23 mouse cellular contexts compared by ENCODE assay signal in genomic region chr7:111373380-111374173, GRCm38 (mm10).
A peak's percentile ranks its signal among the peaks of the same experiment; 100 is the strongest.
DNase-seq lines count a peak whose midpoint lies in the region; ATAC-seq and TF ChIP-seq lines count a peak whose summit lies in the region.
"Had no signal": no experiment of that assay in that cellular context is flagged by ENCODE, and none has a peak within 500 bp of the region (broad histone marks: within the 10 kb centered on the region; RNA-seq: fewer than 3 reads in every experiment).

No protein-coding gene starts in this region.

- TF ChIP-seq POLR2A in liver, adult 2 months (IDR thresholded peaks at IDR 0.05; ENCODE audit: extremely low read depth, insufficient read depth, low read length), result no peak

- ATAC-seq in kidney, embryonic 14.5 days (ENCODE audit: low FRiP score, low TSS enrichment), result peak; percentile 89
- ATAC-seq in Patski, result no peak
- ATAC-seq in neural tube, embryonic 13.5 days (ENCODE audit: low read depth), result peak; percentile 47; the same call in 1 of the 2 replicates
- ATAC-seq in erythroid progenitor cell, adult 5-6 weeks (replicated peaks; ENCODE audit: low FRiP score, poor library complexity, severe bottlenecking), result no peak
- ATAC-seq: activated CD4-positive, CD25-positive, alpha-beta regulatory T cell, adult 4 months; CD4-positive, CD25-positive, alpha-beta regulatory T cell, adult 4 months; forebrain, embryonic 14.5 days; hindbrain, postnatal 0 days had no signal

- no peaks in the 10 kb centered on the region for H3K27me3 ChIP-seq in kidney, embryonic 14.5 days (ENCODE audit: control insufficient read depth, insufficient read depth, low read length)
- no peaks in the 10 kb centered on the region for H3K27me3 ChIP-seq in liver, adult 2 months (ENCODE audit: control insufficient read depth, insufficient read depth, low read length)
- no peaks in the 10 kb centered on the region for H3K27me3 ChIP-seq in Patski
- no peaks in the 10 kb centered on the region for H3K27me3 ChIP-seq in neural tube, embryonic 13.5 days
- H3K27me3 ChIP-seq: hindbrain, embryonic 12.5 days had no signal

- H3K9ac ChIP-seq in kidney, embryonic 14.5 days (ENCODE audit: low read depth, low read length), result no peak overlapping the region
- H3K9ac ChIP-seq in liver, adult 2 months (ENCODE audit: low read depth, low read length), result no peak overlapping the region
- no peak overlapping the region for H3K9ac ChIP-seq in neural tube, embryonic 13.5 days
- H3K9ac ChIP-seq: embryonic facial prominence, embryonic 13.5 days; hindbrain, embryonic 12.5 days had no signal

- no peak for DNase-seq in kidney, postnatal 36 days
- DNase-seq in liver, adult 2 months (ENCODE audit: extremely low read depth, low read depth, low spot score), result peak; percentile 21
- no peak for DNase-seq in liver
- peak; percentile 31 for DNase-seq in Patski (ENCODE audit: low read depth, low spot score)
- DNase-seq in left cerebral cortex, adult 8-10 months (ENCODE audit: low spot score in 2 of 2), result no peak
- DNase-seq: adrenal gland, postnatal 25 days; cerebellum, adult 18-20 months; cerebellum, adult 9-11 months; cerebellum, postnatal 36 days; gastrocnemius, adult 2 months; gastrocnemius, postnatal 25 days; heart, postnatal 10 days; heart, postnatal 4 days had no signal

- no peaks in the 10 kb centered on the region for H3K4me1 ChIP-seq in kidney, embryonic 14.5 days (ENCODE audit: control insufficient read depth, insufficient read depth, low read length)
- no peaks in the 10 kb centered on the region for H3K4me1 ChIP-seq in liver, adult 2 months (ENCODE audit: control insufficient read depth, insufficient read depth, low read length)
- peaks cover 23% of the 10 kb centered on the region for H3K4me1 ChIP-seq in neural tube, embryonic 13.5 days (replicated peaks)

- no peaks in the 10 kb centered on the region for H3K9me3 ChIP-seq in kidney, embryonic 14.5 days (ENCODE audit: control insufficient read depth, low read length)
- H3K9me3 ChIP-seq in neural tube, embryonic 13.5 days, result no peaks in the 10 kb centered on the region
- H3K9me3 ChIP-seq: embryonic facial prominence, embryonic 13.5 days; heart, embryonic 10.5 days; hindbrain, embryonic 12.5 days had no signal

- no peak overlapping the region for H3K4me3 ChIP-seq in kidney, embryonic 14.5 days (ENCODE audit: low read length)
- H3K4me3 ChIP-seq in liver, adult 2 months (ENCODE audit: insufficient read depth, low read depth, low read length), result no peak overlapping the region
- H3K4me3 ChIP-seq in neural tube, embryonic 13.5 days, result no peak overlapping the region
- H3K4me3 ChIP-seq: embryonic facial prominence, embryonic 13.5 days; gastrocnemius, adult 2 months; heart, embryonic 10.5 days; hindbrain, embryonic 12.5 days had no signal

- H3K4me2 ChIP-seq in kidney, embryonic 14.5 days (replicated peaks; ENCODE audit: low read depth, low read length), result no peak overlapping the region
- no peak overlapping the region for H3K4me2 ChIP-seq in neural tube, embryonic 13.5 days
- H3K4me2 ChIP-seq: embryonic facial prominence, embryonic 13.5 days; hindbrain, embryonic 12.5 days had no signal

- POLR2A ChIA-PET in Patski (lab: Charles Lee), result no interaction called here

- H3K36me3 ChIP-seq in kidney, embryonic 14.5 days (ENCODE audit: control insufficient read depth, insufficient read depth, low read length), result no peaks in the 10 kb centered on the region
- no peaks in the 10 kb centered on the region for H3K36me3 ChIP-seq in liver, adult 2 months (ENCODE audit: control insufficient read depth, insufficient read depth, low read length)
- no peaks in the 10 kb centered on the region for H3K36me3 ChIP-seq in neural tube, embryonic 13.5 days
- H3K36me3 ChIP-seq: embryonic facial prominence, embryonic 13.5 days; heart, embryonic 10.5 days; hindbrain, embryonic 12.5 days had no signal

- H3K79me2 ChIP-seq in liver, adult 2 months (ENCODE audit: control insufficient read depth, insufficient read depth, low read length), result no peaks in the 10 kb centered on the region

- H3K27ac ChIP-seq in kidney, embryonic 14.5 days (ENCODE audit: low read depth, low read length), result no peak overlapping the region
- H3K27ac ChIP-seq in liver, adult 2 months (replicated peaks; ENCODE audit: insufficient read depth, low read depth, low read length), result no peak overlapping the region
- no peak overlapping the region; the same call in 1 of the 2 replicates for H3K27ac ChIP-seq in neural tube, embryonic 13.5 days (replicated peaks)
- H3K27ac ChIP-seq: embryonic facial prominence, embryonic 13.5 days; gastrocnemius, adult 2 months; heart, embryonic 10.5 days; hindbrain, embryonic 12.5 days; hindbrain, postnatal 0 days had no signal

- CTCF ChIA-PET in Patski (lab: Charles Lee), result interaction anchor here (1.2 kb wide), 1 partner anchor 8 kb away, joined by 4 read pairs; no protein-coding TSS in a partner anchor

- in situ Hi-C loops in Patski (cut with MboI; ENCODE audit: low pct_unique_long_range_greater_than_20kb), result no loop called here

- no peak for TF ChIP-seq CTCF in liver, adult 2 months (IDR thresholded peaks at IDR 0.05; ENCODE audit: low read depth, low read length)
- no peak for TF ChIP-seq CTCF in Patski (IDR thresholded peaks at IDR 0.05)

- WGBS in kidney, embryonic 14.5 days, result 28% methylated on average over 10 of the region's 10 CpGs
- 92% methylated on average over 10 of the region's 10 CpGs for WGBS in liver, adult 2 months
- 31% methylated on average over 10 of the region's 10 CpGs for WGBS in neural tube, embryonic 13.5 days

Comparison
In these comparisons a context has a peak if more than half of its experiments do, and no peak if none do; other contexts are left out.
1. DNase-seq: peak in liver, adult 2 months (single experiment) and Patski (single experiment); none in kidney, postnatal 36 days (0 of 2), liver (single experiment) and left cerebral cortex, adult 8-10 months (0 of 2).
2. ATAC-seq: peak in kidney, embryonic 14.5 days (single experiment) and neural tube, embryonic 13.5 days (single experiment); none in Patski (single experiment) and erythroid progenitor cell, adult 5-6 weeks (single experiment).